Mouse (Mus musculus): ENCODE measurements around the gene Sema6b. TPM values are rescaled to one million over a fixed set of nuclear protein-coding genes. Genes with fewer than 3 reads are reported as not detected.

The Sema6b gene
- polyA plus RNA-seq, 1 experiment = 0.81 TPM

DNA sequence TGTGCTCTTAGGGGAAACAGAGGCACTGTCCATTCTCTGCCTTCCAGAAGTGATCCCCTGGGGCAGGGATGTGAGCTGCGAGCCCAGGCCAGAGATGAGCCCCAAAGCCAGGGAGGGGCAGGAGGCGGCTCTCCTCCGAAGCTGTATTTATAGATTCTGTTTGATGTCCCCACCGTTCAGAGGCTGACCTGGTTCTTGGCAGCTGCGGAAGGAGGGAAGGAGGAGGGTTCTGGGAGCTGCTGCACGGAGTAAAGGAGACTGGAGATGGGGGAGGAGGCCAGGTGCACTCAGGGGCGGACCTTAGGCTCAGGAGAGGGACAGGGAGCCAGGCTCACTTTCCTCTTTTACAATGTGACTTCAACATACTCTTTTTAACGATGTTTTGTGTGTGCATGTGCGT lies 6.0 kb upstream of the Sema6b start:
- H3K79me3 ChIP-seq (ENCODE audit: low read depth) = no peaks in the 10 kb centered on the region
- no peaks in the 10 kb centered on the region for H3K36me3 ChIP-seq (ENCODE audit: control insufficient read depth, insufficient read depth)
- no peak overlapping the region for H3ac ChIP-seq (ENCODE audit: control insufficient read depth, insufficient read length, low read depth)
- no peak overlapping the region for H3K4me3 ChIP-seq (ENCODE audit: insufficient read depth, poor library complexity, severe bottlenecking)
- H3K79me2 ChIP-seq (ENCODE audit: control insufficient read depth, insufficient read depth) = no peaks in the 10 kb centered on the region
- H3K27me3 ChIP-seq (ENCODE audit: control insufficient read depth, insufficient read depth, insufficient read length) = peaks cover 91% of the 10 kb centered on the region
- TF ChIP-seq CTCF (IDR thresholded peaks at IDR 0.05; ENCODE audit: control insufficient read depth, insufficient read depth, insufficient read length) (no peak), MYOD1 (IDR thresholded peaks at IDR 0.05; ENCODE audit: control insufficient read depth, insufficient read length, low read depth) (no peak), CEBPB (IDR thresholded peaks at IDR 0.05; ENCODE audit: low read depth) (no peak), USF1 (IDR thresholded peaks at IDR 0.05; ENCODE audit: low read depth) (no peak), MYOG (IDR thresholded peaks at IDR 0.05; ENCODE audit: control insufficient read depth, extremely low read depth, insufficient read length) (no peak), MAX (IDR thresholded peaks at IDR 0.05) (no peak), FOSL1 (IDR thresholded peaks at IDR 0.05; ENCODE audit: insufficient read depth, low read length, poor library complexity, severe bottlenecking) (no peak)

DNA sequence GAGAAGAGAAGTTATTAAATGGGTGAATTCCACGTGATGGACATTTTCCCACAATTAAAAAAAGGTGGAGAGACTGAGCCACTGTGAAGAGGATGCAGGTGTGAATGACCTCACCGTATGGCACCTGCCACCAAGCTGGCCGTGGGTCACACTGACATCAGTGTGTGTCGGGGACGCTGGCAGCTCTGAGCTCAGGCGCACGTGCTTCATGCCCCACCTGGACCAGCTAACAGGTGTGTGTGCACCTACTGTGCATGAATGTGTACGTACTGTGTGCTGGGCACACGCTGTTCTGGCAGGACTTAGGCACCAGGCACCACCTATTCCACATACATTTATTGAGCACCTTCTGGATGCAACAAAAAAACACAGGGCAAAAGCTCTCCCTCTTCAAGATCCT lies 4.4 kb upstream of the Sema6b start:
- Histone ChIP-seq H3K4me3 (ENCODE audit: insufficient read depth, poor library complexity, severe bottlenecking) (no peak overlapping the region), H3K27me3 (ENCODE audit: control insufficient read depth, insufficient read depth, insufficient read length) (peaks cover 96% of the 10 kb centered on the region), H3K36me3 (ENCODE audit: control insufficient read depth, insufficient read depth) (no peaks in the 10 kb centered on the region), H3ac (ENCODE audit: control insufficient read depth, insufficient read length, low read depth) (no peak overlapping the region), H3K79me2 (ENCODE audit: control insufficient read depth, insufficient read depth) (no peaks in the 10 kb centered on the region), H3K79me3 (ENCODE audit: low read depth) (no peaks in the 10 kb centered on the region)
- no peak for TF ChIP-seq MYOD1 (IDR thresholded peaks at IDR 0.05; ENCODE audit: control insufficient read depth, insufficient read length, low read depth)
- TF ChIP-seq MAX (IDR thresholded peaks at IDR 0.05) = no peak
- TF ChIP-seq MYOG (IDR thresholded peaks at IDR 0.05; ENCODE audit: control insufficient read depth, extremely low read depth, insufficient read length) = no peak
- TF ChIP-seq FOSL1 (IDR thresholded peaks at IDR 0.05; ENCODE audit: insufficient read depth, low read length, poor library complexity, severe bottlenecking) = no peak
- TF ChIP-seq USF1 (IDR thresholded peaks at IDR 0.05; ENCODE audit: low read depth) = no peak
- TF ChIP-seq CTCF (IDR thresholded peaks at IDR 0.05; ENCODE audit: control insufficient read depth, insufficient read depth, insufficient read length) = no peak

DNA sequence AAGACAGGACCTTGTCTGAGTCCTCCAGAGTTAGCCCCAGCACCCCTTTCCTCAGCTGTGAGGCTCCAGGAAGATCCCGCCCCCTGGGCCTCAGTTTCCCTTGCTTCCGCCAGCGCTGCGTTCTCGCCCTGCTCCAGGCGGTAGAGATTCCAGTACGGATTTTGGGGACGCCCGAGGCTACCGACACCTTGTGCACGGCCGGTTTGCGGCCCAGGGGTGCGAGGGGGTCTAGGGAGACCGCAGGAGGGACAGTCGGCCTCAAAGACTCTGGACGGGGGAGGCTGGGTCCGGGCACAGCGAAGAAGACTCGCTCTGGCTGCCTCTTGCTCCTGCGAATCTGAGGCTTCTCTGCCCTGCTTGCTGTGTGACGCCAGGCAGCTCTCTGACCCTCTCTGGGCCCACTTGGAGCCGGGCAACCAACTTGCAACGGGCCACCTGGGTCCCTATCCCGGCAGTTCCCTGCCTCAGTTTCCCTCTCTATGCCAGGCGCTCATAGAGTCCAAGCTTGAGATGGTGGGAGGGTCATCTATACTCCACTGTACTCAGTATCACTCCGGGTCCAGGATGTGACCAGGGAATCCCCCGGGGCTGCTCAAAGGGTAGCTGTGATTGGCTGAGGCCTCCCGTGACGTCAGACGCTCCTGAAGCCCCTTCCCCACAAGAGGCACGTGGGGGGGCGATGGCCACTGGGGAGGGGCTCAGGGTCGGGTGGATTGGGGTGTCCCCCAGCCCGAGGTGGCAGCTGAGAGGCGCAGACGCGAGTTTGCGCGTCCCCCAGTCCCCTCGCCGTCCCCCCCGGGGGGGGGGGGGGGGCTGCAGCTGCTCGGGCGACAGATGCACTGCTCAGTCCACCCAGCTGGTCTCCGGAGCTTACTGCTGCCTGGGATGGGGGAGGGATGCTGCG lies 1.8 kb upstream of the Sema6b start:
- Histone ChIP-seq H3K79me2 (ENCODE audit: control insufficient read depth, insufficient read depth) (no peaks in the 10 kb centered on the region), H3K4me3 (ENCODE audit: insufficient read depth, poor library complexity, severe bottlenecking) (no peak overlapping the region), H3K36me3 (ENCODE audit: control insufficient read depth, insufficient read depth) (no peaks in the 10 kb centered on the region), H3ac (ENCODE audit: control insufficient read depth, insufficient read length, low read depth) (no peak overlapping the region), H3K79me3 (ENCODE audit: low read depth) (no peaks in the 10 kb centered on the region), H3K27me3 (ENCODE audit: control insufficient read depth, insufficient read depth, insufficient read length) (peaks cover 91% of the 10 kb centered on the region)
- TF ChIP-seq MYOD1 (IDR thresholded peaks at IDR 0.05; ENCODE audit: control insufficient read depth, insufficient read length, low read depth) = no peak
- no peak for TF ChIP-seq USF1 (IDR thresholded peaks at IDR 0.05; ENCODE audit: low read depth)
- no peak for TF ChIP-seq MAX (IDR thresholded peaks at IDR 0.05)
- no peak for TF ChIP-seq FOSL1 (IDR thresholded peaks at IDR 0.05; ENCODE audit: insufficient read depth, low read length, poor library complexity, severe bottlenecking)
- TF ChIP-seq CTCF (IDR thresholded peaks at IDR 0.05; ENCODE audit: control insufficient read depth, insufficient read depth, insufficient read length) = no peak
- TF ChIP-seq MYOG (IDR thresholded peaks at IDR 0.05; ENCODE audit: control insufficient read depth, extremely low read depth, insufficient read length) = no peak
- no peak for TF ChIP-seq CEBPB (IDR thresholded peaks at IDR 0.05; ENCODE audit: low read depth)

DNA sequence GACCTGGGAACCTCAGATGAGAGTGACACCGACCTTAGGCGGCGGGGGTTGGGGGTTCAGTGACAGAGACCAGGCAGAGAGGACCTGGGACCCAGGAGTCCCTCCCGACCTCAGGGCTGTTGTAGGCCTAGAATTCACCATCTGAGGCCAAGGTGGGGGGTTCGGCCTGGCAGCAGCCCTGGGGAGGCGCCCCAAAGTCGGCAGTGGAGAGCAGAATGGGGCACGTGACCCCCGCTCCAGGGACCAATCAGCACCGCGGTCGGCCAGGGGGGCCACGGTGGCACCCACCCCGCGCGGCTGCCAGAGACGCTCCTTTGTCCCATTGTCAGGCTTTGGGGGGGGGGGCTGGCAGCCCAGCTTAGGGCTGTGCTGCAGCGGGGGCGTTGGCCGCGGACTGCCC lies 788 bp downstream of the Sema6b start:
- Histone ChIP-seq H3K79me2 (ENCODE audit: control insufficient read depth, insufficient read depth) (no peaks in the 10 kb centered on the region), H3K36me3 (ENCODE audit: control insufficient read depth, insufficient read depth) (no peaks in the 10 kb centered on the region), H3K79me3 (ENCODE audit: low read depth) (no peaks in the 10 kb centered on the region), H3K27me3 (ENCODE audit: control insufficient read depth, insufficient read depth, insufficient read length) (peaks cover 68% of the 10 kb centered on the region), H3ac (ENCODE audit: control insufficient read depth, insufficient read length, low read depth) (no peak overlapping the region), H3K4me3 (ENCODE audit: insufficient read depth, poor library complexity, severe bottlenecking) (no peak overlapping the region)
- TF ChIP-seq MYOG (IDR thresholded peaks at IDR 0.05; ENCODE audit: control insufficient read depth, extremely low read depth, insufficient read length) (no peak), FOSL1 (IDR thresholded peaks at IDR 0.05; ENCODE audit: insufficient read depth, low read length, poor library complexity, severe bottlenecking) (no peak), USF1 (IDR thresholded peaks at IDR 0.05; ENCODE audit: low read depth) (no peak), CEBPB (IDR thresholded peaks at IDR 0.05; ENCODE audit: low read depth) (no peak), MAX (IDR thresholded peaks at IDR 0.05) (no peak), CTCF (IDR thresholded peaks at IDR 0.05; ENCODE audit: control insufficient read depth, insufficient read depth, insufficient read length) (no peak)

DNA sequence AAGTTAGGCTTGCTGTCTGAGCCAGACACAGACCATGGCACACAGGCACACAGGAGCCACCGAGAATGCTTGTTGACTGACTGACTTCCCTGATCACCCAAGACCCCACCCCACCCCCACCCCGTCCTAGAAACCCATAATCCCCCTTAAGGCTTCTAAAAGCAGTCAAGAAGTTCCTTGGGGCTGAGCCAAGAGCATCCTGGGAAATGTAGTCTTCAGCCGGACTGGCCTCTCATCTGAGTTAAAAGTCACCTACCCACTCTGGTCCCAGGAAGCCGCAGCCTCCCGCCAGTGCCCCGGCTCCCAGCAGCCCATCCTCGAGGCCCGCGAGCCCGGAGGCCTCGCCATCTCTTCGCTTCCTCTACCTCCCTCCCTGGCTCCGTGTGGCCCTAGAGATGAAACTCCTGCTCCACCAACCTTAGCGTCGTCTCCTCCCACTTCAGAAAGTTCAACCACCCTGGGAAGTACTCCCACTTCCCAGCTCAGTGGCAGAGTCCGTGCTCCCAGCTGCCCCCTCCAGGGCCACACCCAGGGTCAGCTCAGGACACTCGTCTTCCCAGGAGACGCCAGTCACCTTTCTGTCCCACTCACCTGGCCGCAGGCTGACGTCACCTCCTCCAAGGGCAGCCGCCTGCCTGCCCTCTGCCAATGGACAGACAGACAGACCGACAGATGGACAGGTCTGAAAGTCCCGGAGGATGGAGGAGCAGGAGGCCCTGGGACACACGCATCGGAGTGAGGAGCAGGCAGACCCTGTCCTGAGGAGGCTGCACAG lies 2.1 kb downstream of the Sema6b start:
- Histone ChIP-seq H3ac (ENCODE audit: control insufficient read depth, insufficient read length, low read depth) (no peak overlapping the region), H3K36me3 (ENCODE audit: control insufficient read depth, insufficient read depth) (no peaks in the 10 kb centered on the region), H3K79me2 (ENCODE audit: control insufficient read depth, insufficient read depth) (no peaks in the 10 kb centered on the region), H3K27me3 (ENCODE audit: control insufficient read depth, insufficient read depth, insufficient read length) (peaks cover 55% of the 10 kb centered on the region), H3K79me3 (ENCODE audit: low read depth) (no peaks in the 10 kb centered on the region), H3K4me3 (ENCODE audit: insufficient read depth, poor library complexity, severe bottlenecking) (no peak overlapping the region)
- TF ChIP-seq CTCF (IDR thresholded peaks at IDR 0.05; ENCODE audit: control insufficient read depth, insufficient read depth, insufficient read length) (no peak), USF1 (IDR thresholded peaks at IDR 0.05; ENCODE audit: low read depth) (no peak), CEBPB (IDR thresholded peaks at IDR 0.05; ENCODE audit: low read depth) (no peak), MAX (IDR thresholded peaks at IDR 0.05) (no peak)

Measured in C2C12 (cell line).